Mouse (Mus musculus) heart, embryonic 13.5 days (tissue): ENCODE measurements around the gene C2cd5. TPM values are rescaled to one million over a fixed set of nuclear protein-coding genes. Genes with fewer than 3 reads are reported as not detected.
"Not testable (repeated sequence)": the region's sequence is repeated elsewhere in the genome, so short reads cannot be mapped to it uniquely, and the experiment has no call there.

Source experiments
- ATAC-seq: fragments of 200-750 bp; cut with Nextera tagmentation; 2 replicates; pipeline ENCODE4 v1.8.0; 2017; ENCODE audit warnings: moderate TSS enrichment; ENCODE audit not compliant: insufficient number of reproducible peaks, low FRiP score, low TSS enrichment; ENCODE audit errors: extremely low read depth
- H3K27ac ChIP-seq: fragments of 300-500 bp; sonication (generic); replicated peaks from 2 replicates; pipeline ENCODE4 v1.5.1; 2015; ENCODE audit warnings: moderate library complexity, mild to moderate bottlenecking, inconsistent platforms
- H3K27me3 ChIP-seq: fragments of 300-500 bp; sonication (generic); replicated peaks from 2 replicates; pipeline ENCODE4 v1.6.1; 2015; ENCODE audit warnings: mild to moderate bottlenecking, inconsistent platforms
- H3K36me3 ChIP-seq: fragments of 300-500 bp; sonication (generic); 2 replicates; pipeline ENCODE4 v1.6.1; 2015; ENCODE audit warnings: mild to moderate bottlenecking, inconsistent platforms
- H3K4me1 ChIP-seq: fragments of 300-500 bp; sonication (generic); 2 replicates; pipeline ENCODE4 v1.6.1; 2015; ENCODE audit warnings: inconsistent platforms
- H3K4me2 ChIP-seq: fragments of 300-500 bp; sonication (generic); 2 replicates; pipeline ENCODE4 v1.6.1; 2015; ENCODE audit warnings: inconsistent platforms, mild to moderate bottlenecking, moderate library complexity
- H3K4me3 ChIP-seq: fragments of 300-500 bp; sonication (generic); 2 replicates; pipeline ENCODE4 v1.5.1; 2015; ENCODE audit warnings: moderate library complexity, mild to moderate bottlenecking, inconsistent platforms
- H3K9ac ChIP-seq: fragments of 300-500 bp; sonication (generic); 2 replicates; pipeline ENCODE4 v1.6.1; 2015; ENCODE audit warnings: inconsistent platforms, mild to moderate bottlenecking, moderate library complexity
- H3K9me3 ChIP-seq: fragments of 300-500 bp; sonication (generic); 2 replicates; pipeline ENCODE4 v1.6.1; 2016; ENCODE audit warnings: inconsistent platforms
- WGBS: fragments of 180-500 bp; shearing (Covaris S2); methylation state at CpG from one replicate; pipeline ENCODE4 v1.1.7; 2015; ENCODE audit warnings: mixed read lengths; 5-methylcytosine and 5-hydroxymethylcytosine counted together
- polyA plus RNA-seq: library from polyadenylated mRNA; unstranded; fragments of >200 nt; fragmentation: Nextera tagmentation; extraction: Ambion mirVana; gene quantifications from 2 replicates; pipeline ENCODE4 v1.2.1, GENCODE M21; 2015

The C2cd5 gene
- polyA plus RNA-seq, 1 experiment from 2014 or later: 16.5 TPM

DNA sequence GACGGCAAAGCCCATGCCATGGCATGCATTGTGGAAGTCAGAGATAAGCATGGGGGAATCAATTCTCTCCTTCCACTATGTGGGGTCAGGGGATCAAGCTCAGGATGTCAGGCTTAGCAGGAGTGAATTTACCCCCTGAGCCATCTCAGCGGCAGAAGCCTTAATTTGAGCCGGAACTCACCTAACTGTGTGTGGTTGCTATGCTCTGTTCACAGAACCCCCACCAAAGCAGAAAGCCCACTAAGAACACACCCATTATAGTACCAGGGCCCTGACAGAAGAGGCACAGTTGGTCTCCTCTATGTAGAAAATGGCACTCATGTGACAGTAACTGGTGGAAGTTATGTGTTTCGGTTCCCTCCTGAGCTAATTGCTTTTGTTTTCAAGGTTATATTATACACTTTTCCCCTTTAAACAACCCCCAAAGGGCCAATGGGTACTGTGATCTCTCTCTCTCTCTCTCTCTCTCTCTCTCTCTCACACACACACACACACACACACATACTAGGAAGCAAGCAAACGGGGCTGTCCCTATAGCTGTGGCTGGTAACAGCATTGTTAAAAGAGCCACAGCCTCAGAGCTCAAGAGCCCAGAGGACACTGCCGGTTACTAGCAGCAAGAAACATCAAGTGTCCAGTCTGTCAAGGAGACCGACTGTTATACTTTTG, 108.4 kb downstream of the C2cd5 start:
- no peak overlapping the region for H3K9ac ChIP-seq
- no peak overlapping the region for H3K27ac ChIP-seq
- H3K4me2 ChIP-seq: no peak overlapping the region
- WGBS: 38% methylated on average over 7 of the region's 7 CpGs
- no peaks in the 10 kb centered on the region for H3K27me3 ChIP-seq
- no peak for ATAC-seq
- no peaks in the 10 kb centered on the region for H3K36me3 ChIP-seq
- H3K9me3 ChIP-seq: no peaks in the 10 kb centered on the region
- H3K4me1 ChIP-seq: peaks cover 28% of the 10 kb centered on the region
- no peak overlapping the region for H3K4me3 ChIP-seq

DNA sequence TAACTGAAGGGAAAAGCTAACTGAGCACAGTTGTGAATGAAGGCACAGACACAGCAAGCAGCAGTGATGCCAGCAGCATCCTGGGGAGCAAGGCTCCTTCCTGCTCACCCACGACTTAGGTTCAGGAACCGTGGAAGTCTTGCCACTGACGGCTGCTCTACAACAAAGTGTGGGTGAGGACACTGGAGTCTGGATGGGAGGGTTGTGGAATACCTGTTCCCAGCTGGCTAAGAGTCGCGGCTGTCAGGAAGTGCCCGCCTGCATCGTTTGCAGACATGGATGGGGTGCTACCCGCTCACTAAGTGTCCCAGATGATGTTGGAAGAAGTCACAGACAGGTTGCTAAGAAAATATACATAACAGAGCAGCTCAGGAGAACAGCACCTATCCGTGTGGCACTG, 109.4 kb downstream of the C2cd5 start:
- H3K9me3 ChIP-seq: no peaks in the 10 kb centered on the region
- no peak overlapping the region for H3K4me3 ChIP-seq
- no peaks in the 10 kb centered on the region for H3K27me3 ChIP-seq
- no peak overlapping the region for H3K27ac ChIP-seq
- no peak overlapping the region for H3K4me2 ChIP-seq
- peaks cover 25% of the 10 kb centered on the region for H3K4me1 ChIP-seq
- no peaks in the 10 kb centered on the region for H3K36me3 ChIP-seq
- 75% methylated on average over 9 of the region's 9 CpGs for WGBS
- H3K9ac ChIP-seq: no peak overlapping the region
- no peak for ATAC-seq

DNA sequence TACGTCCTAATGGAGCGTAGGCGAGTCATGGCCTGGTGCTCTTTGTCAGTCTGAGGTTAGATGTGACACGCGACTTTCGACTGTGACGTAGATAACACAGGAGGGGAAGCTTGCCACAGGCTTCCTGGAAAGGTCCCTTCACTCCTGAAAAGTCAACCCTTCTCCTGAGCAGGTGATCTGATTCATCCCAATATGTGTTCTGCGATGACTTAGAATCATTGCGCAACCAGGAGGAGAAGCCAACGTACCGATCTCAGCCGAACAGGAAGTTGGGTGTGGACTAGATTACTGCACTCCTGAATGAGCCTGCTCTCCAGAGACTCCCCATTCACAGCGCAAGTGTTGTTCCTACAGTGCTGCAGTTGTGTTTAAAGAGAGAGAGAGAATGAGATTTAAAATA, 110.4 kb downstream of the C2cd5 start:
- Histone ChIP-seq H3K27ac (no peak overlapping the region), H3K4me2 (no peak overlapping the region), H3K27me3 (no peaks in the 10 kb centered on the region), H3K4me3 (no peak overlapping the region), H3K9me3 (no peaks in the 10 kb centered on the region), H3K4me1 (peaks cover 18% of the 10 kb centered on the region), H3K9ac (no peak overlapping the region), H3K36me3 (no peaks in the 10 kb centered on the region)
- 65% methylated on average over 13 of the region's 13 CpGs for WGBS
- no peak for ATAC-seq

DNA sequence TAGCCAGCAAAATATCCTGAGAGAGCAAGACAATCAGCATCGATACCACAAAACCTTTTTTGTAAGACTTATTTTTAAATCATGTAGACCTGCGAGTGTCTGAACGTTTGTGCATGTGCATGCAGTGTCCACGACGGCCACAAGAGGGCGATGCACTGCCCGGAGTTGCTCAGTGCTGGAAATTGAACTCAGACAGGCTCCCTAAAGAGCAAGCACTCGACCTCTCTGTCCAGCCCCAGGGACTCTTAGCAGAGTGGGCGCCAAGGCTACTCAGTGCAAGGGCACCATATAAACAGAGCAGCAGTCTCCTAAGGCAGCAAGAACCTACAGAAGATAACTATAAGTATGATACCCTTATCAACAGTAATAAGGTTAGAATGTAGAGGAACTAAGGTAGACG, 111.2 kb downstream of the C2cd5 start:
- Histone ChIP-seq H3K4me2 (no peak overlapping the region), H3K27ac (no peak overlapping the region), H3K9ac (no peak overlapping the region), H3K27me3 (no peaks in the 10 kb centered on the region), H3K4me1 (peaks cover 12% of the 10 kb centered on the region), H3K9me3 (0 out of 2 replicates have a peak, but pooled peaks cover 4% of the 10 kb centered on the region), H3K4me3 (no peak overlapping the region), H3K36me3 (no peaks in the 10 kb centered on the region)
- ATAC-seq: no peak
- WGBS: 19% methylated on average over 10 of the region's 10 CpGs

DNA sequence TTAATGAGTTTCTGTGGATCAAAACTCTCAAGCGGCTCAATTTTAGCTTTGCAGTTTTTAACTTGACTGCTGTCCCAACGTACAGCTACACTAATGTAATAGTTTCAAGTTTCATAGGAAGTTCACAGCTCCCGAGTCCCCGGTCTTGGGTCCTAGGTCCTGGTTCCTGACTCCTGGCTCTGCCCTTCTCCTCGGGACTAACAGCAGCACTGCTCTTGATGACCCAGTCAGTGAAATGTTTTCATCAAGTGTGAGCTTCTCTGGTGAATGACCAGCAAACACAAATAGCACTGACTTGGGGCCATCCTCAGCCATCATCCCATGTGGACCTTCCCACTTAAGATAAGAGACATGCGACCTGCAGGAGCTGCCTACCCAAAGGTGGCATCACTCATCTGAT, 111.7 kb downstream of the C2cd5 start:
- H3K36me3 ChIP-seq: no peaks in the 10 kb centered on the region
- H3K4me3 ChIP-seq: no peak overlapping the region
- no peak for ATAC-seq
- WGBS: 59% methylated on average over 6 of the region's 6 CpGs
- no peak overlapping the region for H3K9ac ChIP-seq
- H3K9me3 ChIP-seq: 0 out of 2 replicates have a peak, but pooled peaks cover 4% of the 10 kb centered on the region
- H3K4me1 ChIP-seq: peaks cover 9% of the 10 kb centered on the region; the same call in 1 of the 2 replicates
- no peak overlapping the region for H3K4me2 ChIP-seq
- H3K27ac ChIP-seq: no peak overlapping the region
- H3K27me3 ChIP-seq: no peaks in the 10 kb centered on the region

DNA sequence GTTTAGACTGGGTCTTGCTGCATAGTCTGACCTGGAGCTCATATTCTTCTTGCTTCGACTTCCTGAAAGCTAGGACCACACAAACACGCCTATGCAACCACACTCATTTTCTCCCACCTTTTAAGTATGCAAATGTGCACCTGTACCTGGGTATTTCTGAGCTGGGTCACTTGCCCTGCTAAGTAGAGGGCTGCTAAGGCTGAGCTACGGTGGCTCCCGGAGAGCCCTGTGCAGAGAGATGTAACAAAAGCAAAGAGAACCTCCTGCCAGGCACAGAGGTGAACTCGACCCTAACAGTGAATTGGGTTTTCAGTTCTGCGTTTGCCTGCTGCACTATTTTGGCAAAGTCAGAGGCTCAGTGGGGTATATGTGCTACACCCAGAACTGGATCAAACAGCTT, 112.3 kb downstream of the C2cd5 start:
- ATAC-seq: no peak
- H3K36me3 ChIP-seq: no peaks in the 10 kb centered on the region
- 76% methylated on average over 6 of the region's 6 CpGs for WGBS

DNA sequence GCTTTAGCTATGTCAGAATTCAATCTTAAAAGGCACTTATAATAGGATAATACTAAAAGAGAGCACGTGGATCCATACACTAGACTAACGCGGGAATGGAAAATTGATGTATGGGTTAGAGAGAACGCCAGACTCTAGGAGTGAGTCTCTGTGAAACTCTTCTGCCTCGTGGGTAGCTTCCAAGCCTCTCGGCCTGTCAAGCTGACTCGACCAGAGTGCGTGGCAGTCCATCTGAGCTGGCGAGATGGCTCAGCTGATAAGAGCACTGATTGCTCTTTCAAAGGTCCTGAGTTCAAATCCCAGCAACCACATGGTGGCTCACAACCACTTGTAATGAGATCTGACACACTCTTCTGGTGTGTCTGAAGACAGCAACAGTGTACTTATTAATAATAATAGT, 113.2 kb downstream of the C2cd5 start:
- H3K9ac ChIP-seq, ATAC-seq, H3K4me2 ChIP-seq, H3K27ac ChIP-seq, H3K27me3 ChIP-seq, H3K4me3 ChIP-seq, H3K36me3 ChIP-seq, H3K4me1 ChIP-seq, H3K9me3 ChIP-seq: not testable (repeated sequence)
- WGBS: 84% methylated on average over 9 of the region's 9 CpGs

More for the DNA sequence above, 112.3 kb downstream of the C2cd5 start:
- Histone ChIP-seq H3K4me1 (peaks cover 9% of the 10 kb centered on the region; the same call in 1 of the 2 replicates), H3K9ac (no peak overlapping the region), H3K9me3 (0 out of 2 replicates have a peak, but pooled peaks cover 4% of the 10 kb centered on the region), H3K4me3 (no peak overlapping the region), H3K27me3 (no peaks in the 10 kb centered on the region), H3K4me2 (no peak overlapping the region), H3K27ac (no peak overlapping the region)

DNA sequence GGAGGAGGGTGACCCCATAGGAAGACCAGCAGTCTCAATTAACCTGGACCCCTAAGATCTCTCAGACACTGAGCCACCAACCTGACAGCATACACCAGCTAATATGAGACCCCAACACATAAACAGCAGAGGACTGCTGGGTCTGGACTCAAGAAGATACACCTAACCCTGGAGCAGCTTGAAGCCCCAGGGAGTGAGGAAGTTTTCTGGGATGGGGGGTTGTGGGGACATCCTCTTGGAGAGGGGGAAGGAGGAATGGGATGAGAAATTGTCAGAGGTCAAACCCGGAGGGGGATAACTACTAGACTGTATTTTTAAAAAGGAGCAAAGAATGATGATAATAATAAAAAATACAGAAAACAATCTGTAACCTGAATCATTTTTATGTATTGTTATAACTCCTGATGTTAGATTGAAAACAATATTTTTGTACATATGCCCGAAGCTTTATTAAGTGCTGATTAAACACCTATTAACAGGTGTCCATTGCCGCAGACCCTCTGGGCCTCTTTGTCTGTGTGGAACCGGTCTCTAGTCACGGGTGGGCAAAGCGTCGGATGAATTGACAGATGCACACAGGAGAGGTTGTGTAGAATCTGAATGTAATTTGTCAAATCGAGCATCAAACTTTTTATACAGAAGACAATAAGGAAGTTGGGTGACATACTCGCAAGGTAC, 114.2 kb downstream of the C2cd5 start:
- not testable (repeated sequence) for ATAC-seq, H3K4me2 ChIP-seq, H3K4me3 ChIP-seq, H3K4me1 ChIP-seq, H3K9ac ChIP-seq, H3K9me3 ChIP-seq, H3K36me3 ChIP-seq, H3K27ac ChIP-seq, H3K27me3 ChIP-seq
- 85% methylated on average over 9 of the region's 9 CpGs for WGBS

DNA sequence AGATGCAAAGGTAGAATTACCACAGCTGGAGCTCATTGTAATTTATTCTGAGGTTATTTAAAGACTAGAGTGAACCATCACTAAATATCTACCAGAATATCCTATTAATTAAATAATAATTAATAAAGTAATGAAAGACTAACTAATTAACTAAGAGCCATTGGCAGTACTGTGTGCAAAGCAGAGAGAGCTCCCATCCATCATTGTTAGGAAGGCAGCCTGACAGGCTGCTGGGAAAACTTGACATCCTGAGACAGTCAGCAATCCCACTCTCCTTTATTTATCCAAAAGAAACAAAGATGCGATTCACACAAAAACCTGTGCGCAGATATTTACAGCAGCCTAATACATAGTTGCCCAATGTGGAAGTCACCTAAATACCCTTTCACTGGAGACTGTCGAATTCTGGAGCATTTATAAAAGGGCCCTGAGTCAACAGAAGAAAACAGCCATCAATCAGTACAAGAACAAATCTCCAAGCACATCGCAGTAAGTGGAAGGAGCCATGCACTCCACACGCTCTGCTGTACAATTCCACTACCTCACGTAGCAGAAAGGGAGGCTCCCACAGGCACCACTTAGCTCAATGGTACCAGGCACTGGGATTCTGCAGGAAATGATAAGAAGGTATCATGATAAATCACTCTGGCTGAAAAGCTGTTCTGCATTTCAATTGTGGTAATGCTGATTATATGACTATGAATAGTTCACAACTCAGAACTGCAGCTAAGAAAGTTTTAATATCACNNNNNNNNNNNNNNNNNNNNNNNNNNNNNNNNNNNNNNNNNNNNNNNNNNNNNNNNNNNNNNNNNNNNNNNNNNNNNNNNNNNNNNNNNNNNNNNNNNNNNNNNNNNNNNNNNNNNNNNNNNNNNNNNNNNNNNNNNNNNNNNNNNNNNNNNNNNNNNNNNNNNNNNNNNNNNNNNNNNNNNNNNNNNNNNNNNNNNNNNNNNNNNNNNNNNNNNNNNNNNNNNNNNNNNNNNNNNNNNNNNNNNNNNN, 120.0 kb downstream of the C2cd5 start:
- H3K4me2 ChIP-seq: peak overlapping the region; percentile 45
- no peak overlapping the region for H3K9ac ChIP-seq
- 19% methylated on average over 6 of the region's 6 CpGs for WGBS
- no peak overlapping the region for H3K4me3 ChIP-seq
- H3K4me1 ChIP-seq: peaks cover 17% of the 10 kb centered on the region
- H3K27ac ChIP-seq: peak overlapping the region; percentile 51
- H3K9me3 ChIP-seq: 0 out of 2 replicates have a peak, but pooled peaks cover 4% of the 10 kb centered on the region
- H3K27me3 ChIP-seq: no peaks in the 10 kb centered on the region
- no peaks in the 10 kb centered on the region for H3K36me3 ChIP-seq
- no peak; the same call in 1 of the 2 replicates for ATAC-seq

DNA sequence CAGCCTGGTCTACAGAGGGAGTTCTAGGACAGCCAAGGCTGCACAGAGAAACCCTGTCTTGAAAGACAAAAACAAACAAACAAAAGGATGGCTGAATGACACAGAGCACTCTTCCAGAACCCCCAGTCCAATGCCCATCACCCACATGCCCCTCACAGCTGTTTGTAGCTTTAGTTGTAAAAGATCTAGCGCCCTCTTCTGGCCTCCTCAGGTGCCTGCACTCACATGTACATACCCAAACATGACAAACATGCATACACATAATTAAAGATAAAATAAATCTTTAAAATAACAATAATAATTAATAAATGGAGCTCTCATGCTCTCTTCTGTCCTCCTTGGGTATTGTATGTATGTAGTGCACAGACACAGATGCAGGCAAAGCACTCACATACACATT, 122.7 kb downstream of the C2cd5 start:
- no peak for ATAC-seq
- H3K27me3 ChIP-seq: no peaks in the 10 kb centered on the region
- no peak overlapping the region for H3K4me3 ChIP-seq
- no peak overlapping the region for H3K27ac ChIP-seq
- no peaks in the 10 kb centered on the region for H3K36me3 ChIP-seq
- peaks cover 17% of the 10 kb centered on the region for H3K4me1 ChIP-seq
- H3K4me2 ChIP-seq: no peak overlapping the region
- no peaks in the 10 kb centered on the region for H3K9me3 ChIP-seq
- WGBS: 41% methylated on average over 1 of the region's 1 CpGs
- H3K9ac ChIP-seq: no peak overlapping the region

DNA sequence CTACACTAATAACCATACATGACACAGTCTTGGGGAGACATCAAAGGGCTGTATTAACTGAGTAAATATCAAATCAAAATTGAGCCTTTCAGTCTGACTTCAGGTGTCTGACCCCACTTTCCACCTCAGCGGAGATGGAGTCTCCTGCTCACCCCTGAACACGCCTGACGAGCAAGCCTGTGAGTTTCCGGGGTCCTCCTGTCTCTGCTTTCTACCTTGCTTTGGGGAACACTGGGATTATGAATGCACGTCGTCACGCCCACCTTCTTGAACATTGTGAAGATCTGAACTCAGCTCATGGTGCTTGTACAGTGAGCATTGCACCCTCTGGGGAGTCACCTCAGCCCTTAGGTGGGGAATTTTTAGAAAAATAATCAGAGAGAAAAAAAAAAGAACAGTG, 126.7 kb downstream of the C2cd5 start:
- Histone ChIP-seq H3K4me1 (no peaks in the 10 kb centered on the region), H3K9ac (no peak overlapping the region), H3K4me2 (no peak overlapping the region), H3K36me3 (no peaks in the 10 kb centered on the region), H3K9me3 (0 out of 2 replicates have a peak, but pooled peaks cover 5% of the 10 kb centered on the region), H3K4me3 (no peak overlapping the region), H3K27ac (no peak overlapping the region), H3K27me3 (no peaks in the 10 kb centered on the region)
- 81% methylated on average over 7 of the region's 7 CpGs for WGBS
- ATAC-seq: no peak
